Mouse (Mus musculus) erythroblast, embryonic 14.5 days (primary cell): ENCODE data around the gene Thy1. TPM values are rescaled to one million over a fixed set of nuclear protein-coding genes. Genes with fewer than 3 reads are reported as not detected.

ENCODE experiments used
- H3K27me3 ChIP-seq: 2 replicates; pipeline ENCODE4 v1.6.1; 2012; ENCODE audit warnings: inconsistent platforms; ENCODE audit not compliant: control insufficient read depth
- H3K36me3 ChIP-seq: 2 replicates; pipeline ENCODE4 v1.6.1; 2012; ENCODE audit warnings: mild to moderate bottlenecking, inconsistent platforms; ENCODE audit not compliant: control insufficient read depth
- H3K4me1 ChIP-seq: 2 replicates; pipeline ENCODE4 v1.6.1; 2012; ENCODE audit warnings: inconsistent platforms; ENCODE audit not compliant: control insufficient read depth
- H3K4me3 ChIP-seq: replicated peaks from 2 replicates; pipeline ENCODE3; 2012; ENCODE audit warnings: moderate library complexity, mild to moderate bottlenecking, inconsistent platforms
- H3K9me3 ChIP-seq: 2 replicates; pipeline ENCODE4 v1.6.1; 2012; ENCODE audit warnings: low read length, inconsistent platforms, mixed read lengths; ENCODE audit not compliant: control insufficient read depth
- GATA1 ChIP-seq: IDR thresholded peaks from 2 replicates; pipeline ENCODE4 v1.6.1; 2012; ENCODE audit warnings: low read length, inconsistent platforms, mixed read lengths
- TAL1 ChIP-seq: IDR thresholded peaks from 3 replicates; pipeline ENCODE4 v1.6.1; 2012; ENCODE audit warnings: low read length, inconsistent platforms, mixed read lengths
- polyA plus RNA-seq: library from polyadenylated mRNA; stranded (reverse); fragments of >175 nt; gene quantifications from 2 replicates; pipeline ENCODE4 v1.2.3, GENCODE M21; 2012

Thy1 gene
- polyA plus RNA-seq, 1 experiment = not detected

DNA sequence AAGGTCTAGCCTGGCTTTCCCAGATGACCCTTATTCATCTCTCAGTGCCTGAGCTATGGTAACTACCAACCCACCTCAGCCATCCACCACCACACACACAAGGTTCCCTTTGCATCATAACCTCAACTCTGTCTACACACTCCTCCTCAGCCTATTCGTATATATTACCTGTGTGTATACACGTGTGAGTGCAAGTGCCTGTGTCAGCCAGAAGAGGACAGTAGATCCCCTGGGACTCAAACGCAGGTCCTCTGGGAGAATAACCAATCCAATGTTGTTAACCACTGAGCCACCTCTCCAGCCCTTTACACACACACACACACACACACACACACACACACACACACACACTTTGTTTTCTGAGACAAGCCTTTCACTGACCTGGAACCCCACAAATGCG is 12.5 kb upstream of the Thy1 start:
- Histone ChIP-seq H3K27me3 (no peaks in the 10 kb centered on the region), H3K4me3 (no peak overlapping the region), H3K4me1 (no peaks in the 10 kb centered on the region), H3K36me3 (no peaks in the 10 kb centered on the region), H3K9me3 (peaks cover 2% of the 10 kb centered on the region; the same call in 1 of the 2 replicates)
- TF ChIP-seq GATA1 (no peak), TAL1 (no peak)

DNA sequence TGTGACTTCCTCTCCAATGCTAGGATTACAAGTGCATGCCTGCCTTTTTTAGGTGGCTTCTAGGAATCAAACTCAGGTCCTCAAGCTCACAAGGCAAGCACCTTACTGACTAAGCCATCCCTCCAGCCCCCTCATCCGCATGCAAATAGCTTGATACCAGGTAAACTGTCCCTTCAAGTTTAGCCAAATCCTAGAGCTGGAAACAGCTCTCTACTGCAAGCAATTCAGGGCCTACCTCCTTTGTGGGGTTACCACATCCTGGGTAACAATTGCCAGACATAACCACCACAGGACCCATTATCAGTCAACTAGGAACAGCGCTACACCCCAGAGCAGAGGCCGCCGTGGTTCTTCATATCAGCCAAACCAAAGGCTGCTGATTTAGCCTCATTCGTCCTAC is 12.1 kb upstream of the Thy1 start:
- H3K9me3 ChIP-seq = peaks cover 2% of the 10 kb centered on the region; the same call in 1 of the 2 replicates
- no peaks in the 10 kb centered on the region for H3K27me3 ChIP-seq
- TF ChIP-seq GATA1 = no peak
- TF ChIP-seq TAL1 = no peak
- H3K36me3 ChIP-seq = no peaks in the 10 kb centered on the region
- H3K4me1 ChIP-seq = no peaks in the 10 kb centered on the region
- H3K4me3 ChIP-seq = no peak overlapping the region

DNA sequence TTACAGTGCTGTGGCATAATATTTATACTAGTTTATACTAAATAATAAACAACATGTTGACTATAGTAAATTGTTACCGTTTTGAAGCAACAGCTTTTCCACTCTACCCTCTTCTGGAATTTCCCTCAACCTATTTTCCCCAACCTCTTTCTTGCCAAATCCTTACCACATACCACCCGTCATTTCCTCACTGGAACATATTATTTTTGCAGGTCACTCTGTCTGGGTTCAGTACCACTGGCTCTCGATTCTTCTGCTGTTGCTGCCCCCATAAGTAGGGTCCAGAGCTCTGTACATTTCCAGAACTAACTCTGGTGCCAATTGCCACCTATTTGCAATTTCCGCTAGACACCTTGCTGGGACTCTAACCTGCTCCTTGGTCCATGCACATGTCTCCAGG is 11.2 kb upstream of the Thy1 start:
- peaks cover 2% of the 10 kb centered on the region; the same call in 1 of the 2 replicates for H3K9me3 ChIP-seq
- TF ChIP-seq TAL1 = no peak
- TF ChIP-seq GATA1 = no peak
- H3K4me1 ChIP-seq = no peaks in the 10 kb centered on the region
- no peaks in the 10 kb centered on the region for H3K27me3 ChIP-seq
- no peaks in the 10 kb centered on the region for H3K36me3 ChIP-seq
- no peak overlapping the region for H3K4me3 ChIP-seq

DNA sequence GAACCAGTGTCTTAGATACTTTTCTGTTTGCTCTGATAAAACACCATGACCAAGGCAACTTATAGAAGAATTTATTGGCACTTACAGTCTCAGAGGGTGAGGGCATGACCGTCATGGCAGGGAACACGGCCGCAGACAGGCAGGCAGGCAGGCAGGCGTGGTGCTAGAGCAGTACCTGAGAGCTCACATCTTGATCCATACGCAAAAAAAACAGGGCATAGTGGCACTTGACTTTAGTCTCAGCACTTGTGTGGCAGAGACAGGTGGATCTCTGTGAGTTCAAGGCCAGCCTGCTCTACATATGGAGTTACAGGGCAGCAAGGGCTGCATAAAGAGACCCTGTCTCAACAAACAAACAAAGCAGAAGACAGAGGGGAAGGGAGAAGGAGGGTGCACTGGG is 9.9 kb upstream of the Thy1 start:
- H3K9me3 ChIP-seq = peaks cover 2% of the 10 kb centered on the region; the same call in 1 of the 2 replicates
- TF ChIP-seq TAL1 (no peak), GATA1 (no peak)
- no peak overlapping the region for H3K4me3 ChIP-seq
- no peaks in the 10 kb centered on the region for H3K27me3 ChIP-seq
- no peaks in the 10 kb centered on the region for H3K4me1 ChIP-seq
- H3K36me3 ChIP-seq = no peaks in the 10 kb centered on the region

DNA sequence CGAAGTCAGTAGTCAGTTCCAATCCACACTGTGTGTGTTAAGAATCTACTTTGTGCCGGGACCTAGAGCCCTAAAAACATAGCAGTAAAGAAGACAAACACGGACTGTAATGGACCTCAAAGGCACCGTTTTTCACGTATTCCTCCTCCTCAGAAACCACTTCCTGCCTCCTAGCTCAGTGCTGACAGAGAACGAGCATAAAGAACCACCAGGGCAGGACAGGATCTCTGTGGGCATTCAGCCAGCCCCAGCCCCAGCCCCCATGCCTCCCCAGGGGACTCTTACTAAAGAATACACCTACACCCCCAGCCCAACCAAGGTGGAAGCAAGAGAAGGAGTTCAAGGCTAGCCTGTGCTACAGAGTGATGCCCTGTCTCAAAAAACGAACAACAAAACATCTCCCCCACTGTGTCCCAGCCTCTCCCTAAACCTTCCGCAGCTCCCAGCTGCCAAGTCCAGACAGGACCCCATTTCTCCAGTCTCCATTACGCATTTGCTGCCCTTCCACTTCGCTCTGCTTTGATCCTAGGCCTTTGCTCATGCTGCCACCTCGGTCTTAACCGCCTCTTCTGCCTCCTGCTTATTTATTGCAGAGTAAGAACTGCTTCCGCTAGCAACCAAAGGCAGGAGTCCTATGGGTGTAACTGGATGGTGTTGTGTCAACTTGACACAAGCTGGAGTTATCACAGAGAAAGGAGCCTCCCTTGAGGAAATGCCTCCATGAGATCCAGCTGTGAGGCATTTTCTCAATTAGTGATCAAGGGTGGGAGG is 9.0 kb upstream of the Thy1 start:
- H3K9me3 ChIP-seq = peaks cover 2% of the 10 kb centered on the region; the same call in 1 of the 2 replicates
- H3K27me3 ChIP-seq = no peaks in the 10 kb centered on the region
- no peaks in the 10 kb centered on the region for H3K36me3 ChIP-seq
- TF ChIP-seq GATA1 (no peak), TAL1 (no peak)
- no peak overlapping the region for H3K4me3 ChIP-seq
- H3K4me1 ChIP-seq = no peaks in the 10 kb centered on the region

DNA sequence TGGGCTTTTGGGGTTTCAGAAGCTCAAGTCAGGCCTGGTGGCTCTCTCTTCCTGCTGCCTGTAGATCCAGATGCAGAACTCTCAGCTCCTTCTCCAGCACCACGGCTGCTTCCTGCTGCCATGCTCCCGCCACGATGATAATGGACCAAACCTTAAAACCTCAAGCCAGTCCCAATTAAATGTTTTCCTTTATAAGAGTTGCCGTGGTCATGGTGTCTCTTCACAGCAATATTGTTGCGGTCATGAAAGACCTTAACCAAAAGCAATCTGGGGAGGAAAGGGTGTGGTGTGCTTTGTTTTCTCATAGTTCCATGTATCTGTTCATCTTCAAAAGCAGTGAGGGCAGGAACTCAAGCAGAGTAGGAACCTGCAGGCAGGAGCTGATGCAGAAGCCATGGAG is 6.1 kb upstream of the Thy1 start:
- H3K36me3 ChIP-seq = no peaks in the 10 kb centered on the region
- H3K4me1 ChIP-seq = no peaks in the 10 kb centered on the region
- H3K9me3 ChIP-seq = no peaks in the 10 kb centered on the region
- peaks cover 2% of the 10 kb centered on the region for H3K27me3 ChIP-seq
- TF ChIP-seq TAL1 (no peak), GATA1 (no peak)
- no peak overlapping the region for H3K4me3 ChIP-seq

DNA sequence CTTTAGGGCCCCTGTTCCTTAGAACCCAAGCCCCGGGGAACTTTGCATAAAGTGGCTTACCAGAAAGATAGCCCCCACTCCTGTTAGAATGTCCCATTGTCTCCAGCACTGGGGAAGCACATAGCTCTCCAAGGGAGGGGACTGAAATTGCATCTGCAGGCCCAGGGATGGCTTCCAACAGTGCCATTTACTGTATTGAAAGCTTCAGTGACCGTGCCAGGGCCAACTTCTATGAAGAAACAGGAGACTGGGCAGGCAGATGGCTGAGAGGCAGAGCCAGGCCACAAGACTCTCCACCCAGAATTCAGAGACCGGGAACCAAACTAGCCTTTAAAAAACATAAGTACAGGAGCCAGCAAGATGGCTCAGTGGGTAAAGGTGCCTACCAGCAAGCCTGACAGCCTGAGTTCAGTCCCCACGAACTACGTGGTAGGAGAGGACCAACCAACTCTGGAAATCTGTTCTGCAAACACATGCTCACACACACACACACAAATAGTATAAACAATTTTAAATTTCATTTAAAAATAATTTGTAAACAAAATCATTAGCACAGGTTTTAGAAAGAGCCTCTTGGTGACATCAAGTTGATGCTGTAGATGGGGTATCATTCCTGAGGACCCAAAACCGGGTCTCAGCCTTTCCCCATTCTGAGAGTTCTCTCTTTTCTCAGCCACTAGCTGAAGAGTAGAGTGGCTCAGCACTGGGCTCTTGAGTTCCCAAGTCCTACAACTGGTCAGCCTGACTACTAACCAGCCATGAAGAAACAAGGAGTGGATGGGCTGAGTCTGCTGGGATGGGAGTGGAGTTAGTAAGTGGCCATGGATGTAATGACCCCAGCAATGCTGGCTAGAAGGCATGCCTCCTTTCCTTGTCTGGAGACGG is 1.4 kb upstream of the Thy1 start:
- no peaks in the 10 kb centered on the region for H3K9me3 ChIP-seq
- no peak for TF ChIP-seq TAL1
- TF ChIP-seq GATA1 = no peak
- peaks cover 47% of the 10 kb centered on the region for H3K27me3 ChIP-seq
- no peaks in the 10 kb centered on the region for H3K4me1 ChIP-seq
- H3K4me3 ChIP-seq = no peak overlapping the region
- no peaks in the 10 kb centered on the region for H3K36me3 ChIP-seq

DNA sequence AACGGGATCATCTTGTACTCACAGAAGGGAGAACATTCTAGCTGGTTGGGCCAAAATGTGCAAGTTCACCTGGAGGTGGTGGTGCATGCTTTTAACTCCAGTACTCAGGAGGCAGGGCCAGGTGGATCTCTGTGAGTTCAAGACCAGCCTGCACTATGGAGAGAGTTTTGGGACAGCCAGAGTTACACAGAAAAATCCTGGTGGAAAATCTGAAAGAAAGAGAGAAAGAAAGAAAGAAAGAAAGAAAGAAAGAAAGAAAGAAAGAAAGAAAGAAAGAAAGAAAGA is 846 bp upstream of the Thy1 start:
- Histone ChIP-seq H3K27me3 (peaks cover 53% of the 10 kb centered on the region), H3K4me1 (no peaks in the 10 kb centered on the region), H3K36me3 (no peaks in the 10 kb centered on the region), H3K4me3 (no peak overlapping the region), H3K9me3 (no peaks in the 10 kb centered on the region)
- TF ChIP-seq GATA1 (no peak), TAL1 (no peak)

DNA sequence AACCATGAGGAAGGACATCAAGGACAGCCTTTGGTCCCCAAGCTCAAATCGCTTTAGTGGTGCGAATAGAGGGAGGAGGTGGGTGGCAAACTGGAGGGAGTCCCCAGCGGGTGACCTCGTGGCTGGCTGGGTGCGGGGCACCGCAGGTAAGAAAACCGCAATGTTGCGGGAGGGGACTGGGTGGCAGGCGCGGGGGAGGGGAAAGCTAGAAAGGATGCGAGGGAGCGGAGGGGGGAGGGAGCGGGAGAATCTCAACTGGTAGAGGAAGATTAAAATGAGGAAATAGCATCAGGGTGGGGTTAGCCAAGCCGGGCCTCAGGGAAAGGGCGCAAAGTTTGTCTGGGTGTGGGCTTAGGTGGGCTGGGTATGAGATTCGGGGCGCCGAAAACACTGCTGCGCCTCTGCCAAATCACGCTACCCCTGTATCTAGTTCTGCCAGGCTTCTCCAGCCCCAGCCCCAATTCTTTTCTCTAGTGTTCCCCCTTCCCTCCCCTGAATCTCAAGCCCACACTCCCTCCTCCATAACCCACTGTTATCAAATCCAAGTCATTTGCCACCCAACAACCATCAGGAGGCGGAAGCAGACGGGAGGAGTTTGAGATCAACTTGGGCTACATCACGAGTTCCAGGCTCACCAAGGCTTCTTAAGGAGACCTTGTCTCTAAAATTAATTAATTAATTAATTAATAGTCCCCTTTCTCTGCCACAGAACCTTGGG is 683 bp downstream of the Thy1 start:
- Histone ChIP-seq H3K9me3 (no peaks in the 10 kb centered on the region), H3K4me3 (no peak overlapping the region), H3K36me3 (no peaks in the 10 kb centered on the region), H3K4me1 (no peaks in the 10 kb centered on the region), H3K27me3 (peaks cover 56% of the 10 kb centered on the region)
- TF ChIP-seq TAL1 (no peak), GATA1 (no peak)
